Comparison of ENCODE assay signal across 31 mouse cellular contexts in the genomic region with DNA sequence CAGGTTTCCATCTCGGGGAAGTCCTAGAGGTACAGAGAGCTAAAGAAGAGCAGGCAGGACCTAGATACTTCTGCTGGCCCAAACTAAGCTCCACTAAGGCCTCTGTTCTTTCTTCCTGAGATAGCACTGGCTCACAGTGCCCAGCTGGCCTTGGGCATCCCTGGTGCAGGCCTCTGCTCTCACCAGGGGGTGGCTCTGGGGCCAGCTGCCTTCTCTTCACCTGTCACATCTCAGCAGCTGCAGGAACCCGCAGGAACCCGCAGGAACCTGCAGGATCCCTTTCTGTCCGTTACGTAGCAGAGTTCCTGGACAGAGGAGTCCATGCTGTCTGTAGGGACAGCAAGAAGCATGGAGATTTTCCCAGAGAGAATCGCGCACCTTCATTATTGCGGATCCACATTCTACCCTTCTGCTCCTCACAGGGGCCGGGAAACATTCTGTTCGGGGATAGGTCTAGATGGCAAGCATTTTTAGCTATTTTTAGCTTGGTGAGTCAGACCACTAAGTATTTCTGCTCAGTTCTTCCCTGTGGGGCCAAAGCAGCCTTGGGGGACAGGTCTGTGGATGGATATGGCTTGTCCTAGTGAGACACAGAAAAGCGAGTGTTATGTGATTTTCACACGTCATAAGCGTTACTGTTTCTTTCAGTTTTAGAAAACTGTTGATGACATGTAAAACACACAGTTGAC.
DNase-seq lines count a peak whose midpoint lies in the region; ATAC-seq lines count a peak whose summit lies in the region.
"Had no signal": no experiment of that assay in that cellular context is flagged by ENCODE, and none has a peak within 500 bp of the region (broad histone marks: within the 10 kb centered on the region; RNA-seq: fewer than 3 reads in every experiment).

No protein-coding gene starts in this region.

- H3K4me3 ChIP-seq in heart, embryonic 11.5 days (ENCODE audit: low read depth, low read length): no peak overlapping the region
- no peak overlapping the region for H3K4me3 ChIP-seq in neural tube, embryonic 14.5 days (ENCODE audit: low read depth, low read length)
- H3K4me3 ChIP-seq in neural tube, embryonic 15.5 days (replicated peaks): no peak overlapping the region
- no peak overlapping the region for H3K4me3 ChIP-seq in forebrain, embryonic 15.5 days
- H3K4me3 ChIP-seq: erythroblast, embryonic 14.5 days; hindbrain, embryonic 12.5 days; intestine, embryonic 15.5 days; layer of hippocampus, adult 2 months; left cerebral cortex, adult 2 months; liver, embryonic 12.5 days; midbrain, embryonic 13.5 days had no signal

- H3K36me3 ChIP-seq in heart, embryonic 11.5 days (ENCODE audit: control insufficient read depth, insufficient read depth, low read length): no peaks in the 10 kb centered on the region
- H3K36me3 ChIP-seq in neural tube, embryonic 14.5 days (ENCODE audit: control insufficient read depth, insufficient read depth, low read length): no peaks in the 10 kb centered on the region
- H3K36me3 ChIP-seq in neural tube, embryonic 15.5 days: no peaks in the 10 kb centered on the region
- no peaks in the 10 kb centered on the region for H3K36me3 ChIP-seq in forebrain, embryonic 15.5 days
- H3K36me3 ChIP-seq: G1E; hindbrain, embryonic 12.5 days; intestine, embryonic 15.5 days; liver, embryonic 12.5 days; midbrain, embryonic 13.5 days had no signal

- peaks cover 18% of the 10 kb centered on the region for H3K4me1 ChIP-seq in heart, embryonic 11.5 days (ENCODE audit: control insufficient read depth, insufficient read depth, low read length)
- no peaks in the 10 kb centered on the region for H3K4me1 ChIP-seq in neural tube, embryonic 14.5 days (ENCODE audit: control insufficient read depth, insufficient read depth, low read length)
- H3K4me1 ChIP-seq in neural tube, embryonic 15.5 days: peaks cover 8% of the 10 kb centered on the region
- peaks cover 3% of the 10 kb centered on the region for H3K4me1 ChIP-seq in forebrain, embryonic 15.5 days
- H3K4me1 ChIP-seq: intestine, embryonic 15.5 days; liver, embryonic 12.5 days had no signal

- 0 out of 2 replicates have a peak overlapping the region, but pooled peaks have one; percentile 16 for H3K9ac ChIP-seq in heart, embryonic 11.5 days (ENCODE audit: low read depth, low read length)
- 0 out of 2 replicates have a peak overlapping the region, but pooled peaks have one; percentile 3 for H3K9ac ChIP-seq in neural tube, embryonic 14.5 days (replicated peaks; ENCODE audit: low read depth, low read length)
- no peak overlapping the region for H3K9ac ChIP-seq in neural tube, embryonic 15.5 days (replicated peaks)
- no peak overlapping the region for H3K9ac ChIP-seq in forebrain, embryonic 15.5 days (replicated peaks)
- H3K9ac ChIP-seq: hindbrain, embryonic 12.5 days; intestine, embryonic 15.5 days; liver, embryonic 12.5 days; liver, postnatal 0 days; midbrain, embryonic 13.5 days had no signal

- H3K27me3 ChIP-seq in heart, embryonic 11.5 days (ENCODE audit: control insufficient read depth, insufficient read depth, low read length): no peaks in the 10 kb centered on the region
- H3K27me3 ChIP-seq in neural tube, embryonic 14.5 days (ENCODE audit: control insufficient read depth, insufficient read depth, low read length): no peaks in the 10 kb centered on the region
- H3K27me3 ChIP-seq in neural tube, embryonic 15.5 days (replicated peaks): no peaks in the 10 kb centered on the region
- peaks cover 8% of the 10 kb centered on the region; the same call in 1 of the 2 replicates for H3K27me3 ChIP-seq in forebrain, embryonic 15.5 days
- H3K27me3 ChIP-seq: intestine, embryonic 15.5 days had no signal

- ATAC-seq in heart, embryonic 11.5 days (replicated peaks; ENCODE audit: insufficient number of reproducible peaks, low FRiP score, low TSS enrichment): 0 out of 2 replicates have a peak, but pooled peaks have one; percentile 35
- no peak for ATAC-seq in neural tube, embryonic 14.5 days (ENCODE audit: low read depth)
- no peak for ATAC-seq in neural tube, embryonic 15.5 days (ENCODE audit: low FRiP score)
- ATAC-seq in forebrain, embryonic 15.5 days (replicated peaks): no peak
- ATAC-seq: hindbrain, postnatal 0 days; intestine, embryonic 15.5 days; liver, embryonic 12.5 days; liver, postnatal 0 days; midbrain, embryonic 13.5 days had no signal

- H3K27ac ChIP-seq in heart, embryonic 11.5 days (ENCODE audit: low read depth, low read length): peak overlapping the region; percentile 74
- no peak overlapping the region for H3K27ac ChIP-seq in neural tube, embryonic 14.5 days (ENCODE audit: low read depth, low read length)
- no peak overlapping the region for H3K27ac ChIP-seq in neural tube, embryonic 15.5 days (replicated peaks)
- no peak overlapping the region for H3K27ac ChIP-seq in forebrain, embryonic 15.5 days (replicated peaks)
- H3K27ac ChIP-seq: hindbrain, embryonic 12.5 days; hindbrain, postnatal 0 days; intestine, embryonic 15.5 days; layer of hippocampus, adult 2 months; left cerebral cortex, adult 2 months; liver, embryonic 12.5 days; macrophage; midbrain, embryonic 13.5 days had no signal

- 54% methylated on average over 13 of the region's 13 CpGs for WGBS in heart, embryonic 11.5 days (ENCODE audit: insufficient replicate concordance)
- 84% methylated on average over 13 of the region's 13 CpGs for WGBS in neural tube, embryonic 14.5 days
- 87% methylated on average over 13 of the region's 13 CpGs for WGBS in neural tube, embryonic 15.5 days
- WGBS in forebrain, embryonic 15.5 days: 81% methylated on average over 13 of the region's 13 CpGs

- peak overlapping the region; percentile 39 for H3K4me2 ChIP-seq in heart, embryonic 11.5 days
- H3K4me2 ChIP-seq in neural tube, embryonic 14.5 days (ENCODE audit: low read depth, low read length): no peak overlapping the region
- no peak overlapping the region for H3K4me2 ChIP-seq in neural tube, embryonic 15.5 days
- no peak overlapping the region for H3K4me2 ChIP-seq in forebrain, embryonic 15.5 days (replicated peaks)
- H3K4me2 ChIP-seq: hindbrain, embryonic 12.5 days; intestine, embryonic 15.5 days; liver, embryonic 12.5 days; midbrain, embryonic 13.5 days had no signal

- intact Hi-C loops in left cerebral cortex, postnatal 14 days (cut with DNase I): no loop called here

- no peaks in the 10 kb centered on the region for H3K9me3 ChIP-seq in heart, embryonic 11.5 days (replicated peaks; ENCODE audit: control insufficient read depth, low read length)
- H3K9me3 ChIP-seq in neural tube, embryonic 14.5 days (ENCODE audit: control insufficient read depth, low read length): no peaks in the 10 kb centered on the region
- no peaks in the 10 kb centered on the region for H3K9me3 ChIP-seq in neural tube, embryonic 15.5 days (replicated peaks)
- H3K9me3 ChIP-seq in forebrain, embryonic 15.5 days: no peaks in the 10 kb centered on the region
- H3K9me3 ChIP-seq: hindbrain, embryonic 12.5 days; intestine, embryonic 15.5 days; liver, embryonic 12.5 days; midbrain, embryonic 13.5 days had no signal

- no peak for DNase-seq in heart, adult 11 months
- peak; percentile 57 for DNase-seq in brain, adult 2 months (ENCODE audit: low read depth, low spot score)
- no peak for DNase-seq in left cerebral cortex, postnatal 14 days (ENCODE audit: low spot score in 2 of 2)
- DNase-seq: adrenal gland, postnatal 25 days; B cell, adult 2 months; cerebellum, adult 18-20 months; cerebellum, postnatal 10 days; gastrocnemius, postnatal 10 days; kidney, adult 2 months; kidney, postnatal 36 days; left cerebral cortex, postnatal 4 days; liver, postnatal 0 days; lung, postnatal 10 days; right cerebral cortex, adult 18-20 months; spleen, adult 18-20 months; thymus, adult 18-20 months; thymus, postnatal 36 days had no signal

Comparison
In these comparisons a context has a peak if more than half of its experiments do, and no peak if none do; other contexts are left out.
1. H3K9ac ChIP-seq: peak in heart, embryonic 11.5 days (single experiment) and neural tube, embryonic 14.5 days (single experiment); none in neural tube, embryonic 15.5 days (single experiment) and forebrain, embryonic 15.5 days (single experiment).